Mouse (Mus musculus) cerebellum, postnatal 25 days (tissue): Measurements from ENCODE around the gene Nav3.
"Not testable (repeated sequence)": the region's sequence is repeated elsewhere in the genome, so short reads cannot be mapped to it uniquely, and the experiment has no call there.

Experiments
- DNase-seq, 2 experiments: peaks; one replicate each; pipeline ENCODE4 v3.0.0; 2021; ENCODE audit warnings: mixed read lengths in 2 of 2

Gene Nav3

GRCm38 (mm10) chr10:110455838-110456493 is at the start of gene Nav3:
Gene Nav3, minus strand, starts transcription at chr10:110456204.
- DNase-seq, result peak; percentile 83 to 87

- no peak for DNase-seq
Observed at GRCm38 (mm10) chr10:110485306-110485705, 29.3 kb upstream of the Nav3 start.

GRCm38 (mm10) chr10:110484822-110485221 is 28.8 kb upstream of the Nav3 start:
- DNase-seq, result no peak

GRCm38 (mm10) chr10:110479189-110479588 is 23.2 kb upstream of the Nav3 start:
- no peak for DNase-seq

- DNase-seq, result no peak
Observed at GRCm38 (mm10) chr10:110477689-110478314, 21.8 kb upstream of the Nav3 start.

- no peak for DNase-seq
Observed at GRCm38 (mm10) chr10:110474107-110474506, 18.1 kb upstream of the Nav3 start.

GRCm38 (mm10) chr10:110469445-110469844 is 13.4 kb upstream of the Nav3 start:
- no peak for DNase-seq

- DNase-seq, result peak; percentile 74 to 79
Observed at GRCm38 (mm10) chr10:110455063-110455837, 754 bp downstream of the Nav3 start.

- DNase-seq, result no peak
Observed at GRCm38 (mm10) chr10:110453566-110453965, 2.4 kb downstream of the Nav3 start.

- DNase-seq, result peak; percentile 61 to 76
Observed at GRCm38 (mm10) chr10:110440396-110440795, 15.6 kb downstream of the Nav3 start.

- no peak for DNase-seq
Observed at GRCm38 (mm10) chr10:110431078-110431477, 24.9 kb downstream of the Nav3 start.

- DNase-seq, result no peak
Observed at GRCm38 (mm10) chr10:110429578-110429977, 26.4 kb downstream of the Nav3 start.

GRCm38 (mm10) chr10:110429052-110429451 is 27.0 kb downstream of the Nav3 start:
- DNase-seq, result no peak

GRCm38 (mm10) chr10:110421533-110421932 is 34.5 kb downstream of the Nav3 start:
- DNase-seq, result no peak

GRCm38 (mm10) chr10:110417003-110417402 is 39.0 kb downstream of the Nav3 start:
- DNase-seq, result no peak

- no peak for DNase-seq
Observed at GRCm38 (mm10) chr10:110415624-110416023, 40.4 kb downstream of the Nav3 start.

- DNase-seq, result no peak
Observed at GRCm38 (mm10) chr10:110413281-110413897, 42.6 kb downstream of the Nav3 start.

GRCm38 (mm10) chr10:110402950-110403349 is 53.1 kb downstream of the Nav3 start:
- DNase-seq, result no peak

- no peak for DNase-seq
Observed at GRCm38 (mm10) chr10:110400642-110401041, 55.4 kb downstream of the Nav3 start.

- DNase-seq, result no peak
Observed at GRCm38 (mm10) chr10:110398643-110399042, 57.4 kb downstream of the Nav3 start.

GRCm38 (mm10) chr10:110386476-110387197 is 69.4 kb downstream of the Nav3 start:
- no peak for DNase-seq

- not testable (repeated sequence) for DNase-seq
Observed at GRCm38 (mm10) chr10:110383506-110384229, 72.3 kb downstream of the Nav3 start.
